Mouse (Mus musculus): Measurements from ENCODE around the gene Tanc1.

Gene Tanc1

DNA sequence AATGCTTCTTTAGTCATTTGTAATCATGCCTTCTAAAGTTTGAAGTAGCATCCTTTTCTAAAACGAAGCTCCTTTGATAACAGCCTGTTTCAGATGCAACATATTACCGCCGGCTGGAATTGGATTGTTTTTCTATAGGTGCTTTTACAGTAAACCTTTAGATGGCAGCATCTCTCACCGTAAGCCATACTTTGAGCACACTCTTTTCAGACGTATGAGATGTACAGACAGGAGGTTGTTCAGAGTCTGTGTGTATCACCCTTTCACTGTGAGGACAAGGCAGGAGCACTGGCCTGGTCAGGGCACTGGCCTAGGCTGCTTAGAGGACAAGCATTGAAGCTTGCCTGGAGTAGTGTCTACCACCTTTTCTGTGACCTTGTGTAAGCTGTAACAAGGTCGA is 145.2 kb downstream of the Tanc1 start:
- no peak for DNase-seq (ENCODE audit: low read depth, low spot score)

DNA sequence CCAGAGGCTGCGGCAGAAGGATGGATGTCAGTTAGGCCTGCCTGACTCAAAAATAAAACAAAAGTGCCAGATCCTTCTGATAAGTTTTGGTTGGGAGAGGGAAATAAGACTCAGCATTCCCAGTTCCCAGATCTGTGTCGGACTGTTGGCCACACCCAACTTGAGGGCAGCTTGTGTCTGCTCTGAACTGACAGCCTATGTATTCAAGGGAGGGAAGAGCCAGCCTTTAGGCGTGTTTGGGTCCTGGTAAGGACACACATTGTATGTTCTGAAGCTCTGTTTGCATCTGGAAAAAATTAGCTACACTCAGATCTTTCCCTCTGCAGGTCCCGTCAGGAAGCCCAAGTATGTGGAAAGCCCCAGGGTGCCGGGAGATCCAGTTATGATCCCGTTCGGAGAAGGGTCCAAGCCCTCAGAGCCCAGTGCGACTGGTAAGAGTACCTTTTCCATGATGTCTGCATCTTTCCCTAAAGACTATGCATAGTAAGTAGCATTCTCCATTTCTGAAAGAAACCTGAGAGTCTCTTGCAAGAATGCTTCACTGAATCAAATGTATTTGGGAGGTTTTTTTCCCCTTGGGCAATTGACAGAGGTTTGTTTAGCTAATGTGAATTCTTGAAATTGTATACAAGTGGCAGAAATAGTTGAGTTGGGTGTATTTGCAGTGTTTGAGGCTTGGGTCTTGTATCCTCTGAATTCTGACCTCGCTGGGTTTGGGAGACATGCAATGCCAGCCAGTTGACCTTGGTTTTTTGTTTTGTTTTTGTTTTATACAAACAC is 146.5 kb downstream of the Tanc1 start:
- no peak for DNase-seq (ENCODE audit: low read depth, low spot score)

DNA sequence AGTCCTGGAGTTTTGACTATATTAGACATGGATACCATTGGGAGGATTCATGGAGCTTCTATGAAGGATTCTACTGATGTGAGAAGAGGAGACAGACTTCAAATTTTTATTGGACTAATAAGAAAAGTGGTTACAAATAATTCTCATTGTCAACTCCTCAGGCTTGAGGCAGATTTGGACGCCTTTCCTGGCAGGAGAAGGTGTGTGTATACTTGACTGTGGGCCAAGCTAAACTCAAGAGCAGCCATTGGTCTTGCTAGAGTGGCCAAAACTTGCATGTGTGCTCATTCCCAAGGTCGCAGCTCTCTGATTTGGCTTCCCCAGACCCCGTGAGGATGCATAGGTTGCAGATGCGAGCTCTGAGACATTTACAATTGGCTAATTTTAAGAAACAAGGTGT is 148.9 kb downstream of the Tanc1 start:
- no peak for DNase-seq (ENCODE audit: low read depth, low spot score)

DNA sequence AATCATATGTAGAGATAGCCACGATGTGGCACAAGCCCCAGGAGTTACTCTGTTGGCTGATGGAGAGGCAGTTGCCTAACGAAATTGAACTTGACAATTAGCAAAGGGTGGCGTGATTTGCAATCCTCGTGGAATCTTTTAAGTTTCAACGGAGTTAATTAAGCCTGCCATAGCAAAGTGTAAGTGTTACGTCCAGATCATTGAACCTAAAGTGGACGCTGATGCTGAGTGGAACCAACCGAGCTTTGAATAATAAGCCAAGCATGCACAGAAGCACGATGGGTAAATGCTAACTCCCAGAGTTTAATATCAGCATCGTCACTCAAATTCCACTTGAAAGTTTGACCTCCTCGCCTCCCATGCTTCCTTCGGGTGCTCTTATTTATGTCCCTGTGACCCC is 149.3 kb downstream of the Tanc1 start:
- DNase-seq (ENCODE audit: low read depth, low spot score): no peak

DNA sequence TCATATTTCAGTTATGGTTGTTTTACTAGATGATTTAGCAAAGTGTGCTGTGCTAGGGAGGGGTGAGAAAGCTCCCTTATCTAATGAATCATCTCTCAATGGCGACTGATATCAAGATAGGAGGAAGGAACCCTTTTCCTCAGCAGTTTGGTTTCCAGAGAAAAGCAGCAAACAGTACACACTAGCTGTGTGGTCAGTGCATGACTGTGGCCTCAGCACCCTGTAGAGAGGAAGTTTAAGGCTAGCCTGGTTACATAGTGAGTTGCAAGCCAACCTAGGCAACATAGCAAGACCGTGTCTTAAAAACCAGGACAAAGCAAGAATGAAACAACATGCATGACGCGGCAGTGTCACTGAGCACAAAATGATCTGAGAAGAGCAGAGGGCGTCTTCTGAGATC is 150.4 kb downstream of the Tanc1 start:
- no peak for DNase-seq (ENCODE audit: low read depth, low spot score)

DNA sequence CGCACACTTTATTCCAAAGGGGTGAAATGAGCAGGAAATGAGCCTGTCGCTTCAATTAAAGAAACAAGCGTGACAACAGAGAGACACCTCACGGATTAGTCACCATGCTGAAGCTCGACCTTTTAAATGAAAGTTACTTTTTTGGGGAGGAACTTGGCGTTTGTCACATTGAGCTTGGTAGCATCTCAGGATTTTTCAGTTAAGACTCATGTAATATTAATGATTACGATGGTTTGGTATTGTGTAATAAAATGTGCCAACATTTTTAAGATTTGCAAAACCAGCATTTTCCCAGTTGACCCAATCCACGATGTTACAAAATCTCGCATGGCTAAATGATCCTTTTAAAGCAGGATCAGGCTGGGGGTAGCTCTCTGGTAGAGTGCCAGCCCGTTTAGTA is 153.8 kb downstream of the Tanc1 start:
- no peak for DNase-seq (ENCODE audit: low read depth, low spot score)

DNA sequence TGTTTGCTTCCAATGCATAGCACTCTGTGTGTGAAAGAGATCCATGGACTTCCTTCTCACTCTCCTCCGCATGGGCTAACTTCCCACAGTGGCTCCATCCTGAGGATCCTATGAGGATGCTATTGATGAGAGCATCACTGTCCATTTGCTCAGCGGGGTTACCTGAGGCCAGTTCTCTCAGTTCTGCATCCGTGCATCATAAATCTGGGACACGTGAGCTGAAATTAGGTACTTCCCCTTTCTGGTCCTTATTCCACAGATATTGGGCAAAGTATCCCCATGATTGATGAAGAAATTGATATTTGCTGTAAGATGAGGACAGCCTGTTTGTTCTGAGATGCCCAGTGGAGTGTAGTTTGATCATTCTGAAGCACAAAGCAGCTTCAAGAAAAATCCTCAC is 156.1 kb downstream of the Tanc1 start:
- DNase-seq (ENCODE audit: low read depth, low spot score): no peak

DNA sequence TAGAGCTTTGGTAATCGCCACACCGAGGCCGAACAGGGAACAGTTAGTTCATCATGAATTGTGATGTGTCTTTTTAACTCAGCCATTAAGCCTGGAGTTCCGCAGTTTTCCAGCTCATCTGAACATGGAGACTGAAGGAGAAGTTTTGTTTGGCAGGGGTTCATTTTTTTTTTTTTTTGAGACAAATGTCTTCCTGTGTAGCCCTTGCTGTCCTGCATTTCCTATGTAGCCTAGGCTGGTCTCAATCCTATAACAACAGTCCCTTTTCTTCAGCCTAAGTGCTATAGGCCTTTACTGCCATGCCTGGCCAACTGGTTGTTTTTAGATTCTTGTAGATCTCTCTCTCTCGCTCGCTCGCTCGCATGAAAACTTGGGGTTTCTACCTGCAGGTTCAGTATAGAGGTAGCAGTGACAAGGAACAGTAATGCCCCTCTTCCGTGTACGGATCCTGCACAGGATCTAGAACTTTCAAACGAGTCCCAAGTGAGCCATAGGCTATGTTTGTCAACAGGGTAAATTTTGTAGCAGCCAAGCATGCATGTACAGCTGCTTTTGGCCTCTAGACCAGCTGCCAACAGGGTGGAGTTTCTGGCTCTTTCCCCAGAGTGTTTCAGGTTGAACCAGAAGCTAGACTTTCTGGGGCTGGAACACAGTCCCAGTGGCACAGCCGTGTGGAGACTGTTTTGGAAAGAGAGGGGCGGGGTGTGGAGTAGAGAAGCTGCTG is 157.0 kb downstream of the Tanc1 start:
- DNase-seq (ENCODE audit: low read depth, low spot score): no peak

DNA sequence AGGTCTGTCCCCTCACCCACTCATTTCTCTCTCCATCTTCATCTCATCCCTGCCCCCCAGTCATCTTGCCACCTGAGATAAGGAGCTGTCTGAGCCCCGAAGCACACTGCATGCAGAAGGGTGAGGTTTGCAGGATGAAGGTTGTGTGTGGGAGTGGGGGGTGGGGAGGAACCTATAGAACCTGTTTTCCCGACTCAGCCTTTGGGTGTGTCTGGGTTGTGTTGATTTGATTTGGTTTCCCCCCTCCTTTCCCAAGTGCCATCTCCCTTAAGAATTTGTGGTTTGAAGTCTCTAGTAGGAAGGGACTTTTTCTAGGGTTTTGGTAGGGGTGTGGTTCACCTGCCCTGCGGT is 157.5 kb downstream of the Tanc1 start:
- DNase-seq (ENCODE audit: low read depth, low spot score): no peak

DNA sequence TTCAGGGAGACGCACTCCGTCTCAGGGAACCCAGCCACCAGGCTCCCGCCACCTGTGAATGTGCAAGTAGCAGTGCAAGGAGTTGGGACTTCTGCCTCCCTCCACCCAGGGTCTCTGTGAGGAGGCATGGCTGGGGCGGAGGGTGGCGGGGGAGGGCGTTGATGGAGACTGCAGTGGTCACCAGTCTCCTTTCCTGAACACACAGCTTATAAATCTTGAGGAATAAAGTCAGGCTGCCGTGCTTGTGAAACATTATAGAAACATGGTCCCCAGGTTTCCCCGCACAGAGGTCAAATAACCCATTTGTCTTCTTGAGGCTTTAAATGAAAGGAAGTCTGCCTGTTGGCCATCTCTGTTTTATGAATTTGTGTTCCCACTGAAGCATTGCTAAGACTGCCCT is 159.9 kb downstream of the Tanc1 start:
- DNase-seq (ENCODE audit: low read depth, low spot score): peak; percentile 57

DNA sequence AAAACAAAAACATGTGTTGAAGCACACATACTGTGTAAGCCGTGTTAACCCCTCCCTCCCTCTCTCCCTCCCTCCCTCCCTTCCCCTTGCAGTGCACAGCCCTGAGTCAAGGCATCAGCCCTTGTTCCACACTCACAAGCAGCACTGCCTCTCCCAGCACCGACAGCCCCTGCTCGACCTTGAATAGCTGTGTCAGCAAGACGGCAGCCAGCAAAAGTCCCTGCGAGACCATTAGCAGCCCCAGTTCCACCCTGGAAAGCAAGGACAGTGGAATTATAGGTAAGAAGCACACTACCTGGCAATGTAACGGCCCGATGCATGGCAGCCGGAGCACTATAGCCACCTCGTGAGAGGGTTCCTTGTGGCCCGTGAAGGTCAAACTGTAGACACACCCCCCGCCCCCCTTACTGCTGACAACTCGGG is 160.4 kb downstream of the Tanc1 start:
- DNase-seq (ENCODE audit: low read depth, low spot score): peak; percentile 45

DNA sequence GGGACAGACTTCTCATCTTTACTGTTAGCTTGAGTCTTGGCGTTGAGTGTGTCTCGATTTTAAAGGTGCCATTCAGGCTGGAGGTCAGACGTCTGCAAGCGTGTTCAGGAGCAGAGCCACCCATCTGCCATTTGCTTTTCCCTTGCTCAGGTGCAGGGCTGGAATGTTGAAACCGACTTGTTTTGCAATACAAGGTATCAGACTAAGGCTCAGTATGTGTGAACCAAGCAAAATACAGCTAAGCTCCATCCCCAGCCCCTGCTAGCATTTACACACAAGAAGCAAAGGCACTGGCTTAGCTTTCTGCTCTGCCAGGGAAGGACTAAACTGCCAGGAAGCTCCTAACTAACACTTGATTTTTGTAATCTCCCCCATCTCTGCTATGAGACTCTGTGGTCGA is 162.5 kb downstream of the Tanc1 start:
- DNase-seq (ENCODE audit: low read depth, low spot score): no peak

DNA sequence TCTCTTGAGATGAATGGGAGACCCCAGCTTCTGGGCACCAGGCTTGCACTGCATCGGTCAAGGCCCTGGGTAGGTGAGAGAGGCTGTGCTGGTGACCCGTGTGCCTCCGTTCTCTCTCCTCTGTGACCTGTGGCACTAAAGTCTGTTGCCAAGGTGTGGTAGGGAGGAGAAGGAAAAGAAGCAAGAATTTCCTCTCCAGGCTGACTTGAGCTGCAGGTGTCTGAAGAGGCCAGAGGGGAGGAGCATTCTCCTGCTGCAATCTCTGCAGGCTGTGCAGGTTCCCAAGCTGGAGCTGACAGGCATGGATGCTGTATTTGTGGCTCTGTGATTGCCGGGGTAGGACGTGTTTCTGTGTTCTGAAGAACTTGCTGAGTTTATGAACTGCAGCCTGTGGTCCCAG is 163.3 kb downstream of the Tanc1 start:
- no peak for DNase-seq (ENCODE audit: low read depth, low spot score)

DNA sequence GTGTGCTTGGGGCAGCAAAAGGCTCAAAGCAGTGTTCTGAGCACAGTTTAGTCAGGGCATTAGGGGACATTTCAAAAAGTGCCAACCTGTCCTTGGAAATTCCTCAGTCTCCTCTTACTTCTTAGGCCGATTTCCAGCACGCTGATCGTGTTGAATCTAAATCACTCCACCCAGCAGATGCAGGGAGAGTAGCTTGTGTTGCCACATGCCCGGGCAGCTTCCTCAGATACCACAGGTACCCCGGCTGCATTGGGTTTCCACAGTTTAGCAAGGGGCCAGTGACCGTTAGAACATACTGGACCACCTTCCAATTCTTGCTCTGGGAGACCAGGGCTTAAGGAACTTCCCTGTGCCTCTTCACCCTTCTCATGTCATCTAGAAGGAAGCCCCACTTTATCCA is 164.0 kb downstream of the Tanc1 start:
- DNase-seq (ENCODE audit: low read depth, low spot score): no peak

DNA sequence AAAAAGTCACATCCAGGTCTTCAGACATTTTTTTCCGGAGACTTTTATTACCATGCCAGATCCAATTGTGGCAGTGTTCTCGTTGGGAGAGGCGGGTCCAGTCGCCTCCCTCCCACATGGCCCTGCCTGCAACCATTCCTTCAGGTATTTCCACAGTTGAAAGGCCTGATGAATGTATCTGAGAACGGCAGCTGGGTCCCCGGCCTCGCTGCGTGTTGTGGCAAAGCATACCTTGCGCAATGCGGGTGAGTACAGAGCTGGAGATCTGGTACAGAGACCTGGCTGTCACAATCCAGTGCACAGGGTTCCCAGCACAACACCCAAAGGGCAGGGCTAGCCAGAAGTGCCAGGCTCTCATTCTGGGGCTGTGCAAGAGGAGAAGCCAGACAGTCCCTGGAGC is 167.5 kb downstream of the Tanc1 start:
- DNase-seq (ENCODE audit: low read depth, low spot score): no peak

DNA sequence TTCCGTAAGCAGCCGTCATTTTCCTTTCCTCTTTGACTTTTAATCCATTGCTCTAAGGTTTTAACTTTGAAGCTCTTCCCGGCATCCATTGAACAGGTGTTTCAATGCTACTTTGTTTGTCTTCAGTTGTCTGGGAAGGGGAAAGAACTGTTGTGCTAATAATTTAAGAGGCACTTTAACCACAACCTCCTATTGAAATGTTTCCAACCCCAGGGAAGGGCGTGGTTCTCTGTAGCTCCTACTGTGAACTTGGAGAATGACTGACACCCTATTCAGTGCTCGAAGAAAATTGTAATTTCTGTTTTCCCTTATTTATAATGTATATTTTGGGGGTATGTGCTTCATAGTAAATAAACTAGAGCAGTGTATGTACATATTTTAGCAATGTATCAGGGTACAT is 168.4 kb downstream of the Tanc1 start:
- no peak for DNase-seq (ENCODE audit: low read depth, low spot score)

DNA sequence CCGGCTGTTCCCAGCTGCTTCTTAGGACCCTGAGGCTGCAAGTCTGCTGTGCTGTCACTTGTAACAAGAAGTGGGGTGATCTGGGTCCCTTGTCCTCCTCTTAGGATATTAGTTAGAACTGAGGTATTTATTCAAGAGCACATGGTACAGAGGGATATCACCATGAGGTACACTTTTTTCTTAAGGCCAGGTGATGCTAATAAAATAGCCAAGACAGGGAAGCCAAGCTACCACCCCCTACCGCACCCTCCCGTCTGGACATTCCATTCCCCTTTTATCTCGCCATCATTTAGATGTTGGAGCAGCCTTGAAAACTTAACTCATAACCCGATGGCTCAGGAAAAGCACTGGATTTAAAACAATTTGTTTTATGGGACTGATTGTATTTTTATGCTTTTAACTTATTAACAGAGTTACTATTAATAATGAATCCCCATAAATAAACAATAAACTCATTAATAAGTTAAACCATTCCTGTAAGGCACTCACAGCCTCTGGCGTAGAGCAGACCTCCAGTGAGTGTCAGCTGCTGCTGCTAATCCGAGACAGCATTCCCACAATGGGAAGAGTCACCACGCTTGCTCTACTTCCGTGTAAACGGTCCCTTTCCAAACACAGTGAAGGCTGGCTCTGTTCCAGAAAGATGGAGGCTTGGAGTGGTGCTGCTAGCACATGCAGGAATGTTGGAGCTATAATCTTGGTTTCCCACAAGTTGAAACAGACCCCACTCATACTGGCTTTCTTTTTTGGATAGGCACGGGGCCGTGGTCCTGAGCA is 171.4 kb downstream of the Tanc1 start:
- DNase-seq (ENCODE audit: low read depth, low spot score): no peak

DNA sequence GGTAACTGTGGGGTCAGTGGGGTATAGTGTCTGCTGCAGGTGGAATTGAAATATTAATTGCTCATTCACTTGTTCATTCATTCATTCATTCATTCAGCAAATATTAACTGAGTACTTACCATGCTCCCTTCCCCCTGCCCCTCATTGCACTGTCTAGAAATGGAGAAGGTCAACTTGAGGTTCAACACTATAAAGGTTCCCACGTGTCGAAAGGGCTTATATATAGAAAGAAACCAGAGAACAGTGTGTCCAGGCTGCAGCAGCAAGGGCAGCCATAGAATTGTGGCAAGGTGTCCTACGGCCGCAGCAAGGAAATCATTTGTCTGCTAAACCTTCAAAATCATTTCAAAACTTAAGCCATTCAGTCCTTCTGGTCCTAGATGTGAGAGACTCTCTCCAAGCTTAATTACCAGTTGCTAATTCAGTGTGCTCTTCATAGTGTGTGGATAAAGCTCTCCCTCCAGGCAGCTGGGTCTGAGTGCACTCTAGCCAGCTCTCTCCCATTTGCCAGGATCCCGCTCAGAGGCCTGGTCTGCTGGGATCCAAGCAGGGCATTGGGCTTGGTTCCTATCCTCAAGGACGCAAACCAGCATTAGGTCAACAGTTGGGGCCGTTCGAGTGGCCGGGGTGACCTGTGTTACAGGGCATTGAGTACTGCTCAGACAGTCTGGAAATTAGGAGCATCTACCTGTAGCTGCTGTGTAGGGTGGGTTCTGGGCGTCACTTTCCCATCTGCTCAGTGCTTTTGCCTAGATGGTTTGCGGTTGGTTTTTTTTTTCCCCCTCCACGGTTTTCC is 172.2 kb downstream of the Tanc1 start:
- DNase-seq (ENCODE audit: low read depth, low spot score): no peak

DNA sequence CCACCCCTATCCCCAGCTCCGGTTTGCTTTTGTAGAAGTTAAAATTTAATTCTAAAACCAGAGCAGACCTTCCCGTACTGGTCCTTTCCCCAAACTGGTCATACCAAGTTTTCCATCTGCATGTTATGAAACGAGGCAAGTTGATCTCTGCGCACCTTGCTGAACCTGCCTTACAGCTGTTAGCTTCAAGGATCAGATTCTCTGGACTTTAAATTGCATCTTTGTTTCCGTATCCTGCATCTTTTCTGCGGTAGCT is 172.7 kb downstream of the Tanc1 start:
- DNase-seq (ENCODE audit: low read depth, low spot score): no peak

DNA sequence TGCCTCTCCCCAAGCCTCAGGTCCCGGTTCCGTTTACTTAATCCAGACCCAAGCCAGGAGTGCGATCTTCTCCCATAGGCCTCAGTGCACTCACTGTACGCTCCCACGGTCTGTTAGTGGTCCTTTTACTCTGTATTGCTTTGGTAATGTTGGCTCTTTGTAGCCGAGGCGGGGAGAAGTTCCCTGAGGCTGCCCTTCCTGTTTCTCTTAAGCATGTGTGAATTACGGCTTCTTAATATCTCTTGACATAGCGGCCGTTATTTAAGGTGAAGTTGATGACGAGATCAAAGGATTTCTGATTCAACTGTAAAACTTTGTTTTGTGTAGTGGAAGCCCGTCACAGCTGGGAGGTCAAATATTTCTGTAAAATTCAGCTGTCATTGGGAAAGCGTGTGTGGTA is 173.8 kb downstream of the Tanc1 start:
- no peak for DNase-seq (ENCODE audit: low read depth, low spot score)

DNA sequence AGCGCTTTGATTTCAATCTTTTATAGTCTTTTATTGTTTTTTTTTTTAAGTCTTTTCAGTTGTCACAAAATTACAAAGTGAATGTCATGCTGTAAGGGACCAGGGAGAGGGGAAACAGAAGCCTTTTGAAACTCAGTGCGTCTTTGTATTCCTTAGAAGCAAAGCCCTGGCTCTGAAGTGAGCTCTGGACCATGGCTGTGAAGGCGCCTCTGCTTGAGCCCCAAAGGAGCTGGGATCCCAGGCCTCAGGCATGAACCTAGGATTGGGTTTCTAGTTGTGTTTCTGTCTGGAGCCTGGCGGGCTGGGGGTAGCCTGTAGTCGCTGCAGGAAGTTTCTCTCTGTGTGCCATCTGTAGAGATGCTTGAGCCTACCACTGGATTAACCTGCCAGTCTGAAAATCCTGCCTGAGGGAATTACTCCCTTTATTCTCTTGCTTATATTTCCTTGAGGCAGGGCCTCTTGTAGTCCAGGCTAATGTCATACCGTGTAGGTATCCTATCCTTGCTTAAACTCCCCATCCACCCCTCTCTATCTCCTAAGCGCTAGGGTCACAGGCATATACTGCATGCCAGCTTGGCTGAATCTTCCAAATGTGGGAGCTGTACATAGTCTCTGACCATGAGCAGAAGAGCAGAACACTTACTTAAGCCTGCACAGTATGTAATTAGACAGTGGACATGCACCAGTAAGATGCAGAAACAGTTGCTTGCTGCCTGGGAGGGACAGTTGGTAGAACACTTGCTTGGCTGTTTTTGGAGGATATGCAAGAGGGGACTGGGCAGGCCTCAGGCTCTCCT is 177.1 kb downstream of the Tanc1 start:
- DNase-seq (ENCODE audit: low read depth, low spot score): no peak

Data from embryo, embryonic 11.5 days (tissue).